Mouse (Mus musculus) heart, embryonic 12.5 days (tissue): ENCODE data around the gene Naglu. TPM values are rescaled to one million over a fixed set of nuclear protein-coding genes. Genes with fewer than 3 reads are reported as not detected.
"Not testable (repeated sequence)": the region's sequence is repeated elsewhere in the genome, so short reads cannot be mapped to it uniquely, and the experiment has no call there.

Experiments
- ATAC-seq: fragments of 200-750 bp; cut with Nextera tagmentation; 2 replicates; pipeline ENCODE4 v1.8.0; 2017; ENCODE audit warnings: moderate TSS enrichment, moderate library complexity; ENCODE audit not compliant: insufficient number of reproducible peaks, low FRiP score
- H3K27ac ChIP-seq: fragments of 300-500 bp; sonication (generic); 2 replicates; pipeline ENCODE4 v1.5.1; 2016; ENCODE audit warnings: mild to moderate bottlenecking, moderate library complexity; ENCODE audit not compliant: poor library complexity, severe bottlenecking
- H3K27me3 ChIP-seq: fragments of 300-500 bp; sonication (generic); replicated peaks from 2 replicates; pipeline ENCODE4 v1.6.1; 2016; ENCODE audit warnings: mild to moderate bottlenecking, moderate library complexity
- H3K36me3 ChIP-seq: fragments of 300-500 bp; sonication (generic); 2 replicates; pipeline ENCODE4 v1.6.1; 2016; ENCODE audit warnings: mild to moderate bottlenecking, moderate library complexity
- H3K4me1 ChIP-seq: fragments of 300-500 bp; sonication (generic); replicated peaks from 2 replicates; pipeline ENCODE4 v1.6.1; 2016; ENCODE audit warnings: mild to moderate bottlenecking
- H3K4me2 ChIP-seq: fragments of 300-500 bp; sonication (generic); 2 replicates; pipeline ENCODE4 v1.6.1; 2016; ENCODE audit warnings: mild to moderate bottlenecking, moderate library complexity
- H3K4me3 ChIP-seq: fragments of 300-500 bp; sonication (generic); 2 replicates; pipeline ENCODE4 v1.5.1; 2016; ENCODE audit warnings: mild to moderate bottlenecking
- H3K9ac ChIP-seq: fragments of 300-500 bp; sonication (generic); 2 replicates; pipeline ENCODE4 v1.6.1; 2016; ENCODE audit warnings: mild to moderate bottlenecking, moderate library complexity
- H3K9me3 ChIP-seq: fragments of 300-500 bp; sonication (generic); replicated peaks from 2 replicates; pipeline ENCODE4 v1.6.1; 2016; ENCODE audit warnings: mild to moderate bottlenecking, moderate library complexity
- WGBS: fragments of 180-500 bp; shearing (Covaris S2); methylation state at CpG from one replicate; pipeline ENCODE4 v1.1.7; 2016; 5-methylcytosine and 5-hydroxymethylcytosine counted together
- polyA plus RNA-seq: library from polyadenylated mRNA; unstranded; fragments of >200 nt; fragmentation: Nextera tagmentation; extraction: Ambion mirVana; gene quantifications from 2 replicates; pipeline ENCODE4 v1.2.1, GENCODE M21; 2016

Gene Naglu
- polyA plus RNA-seq, 1 experiment from 2014 or later, result 18.1 TPM

DNA sequence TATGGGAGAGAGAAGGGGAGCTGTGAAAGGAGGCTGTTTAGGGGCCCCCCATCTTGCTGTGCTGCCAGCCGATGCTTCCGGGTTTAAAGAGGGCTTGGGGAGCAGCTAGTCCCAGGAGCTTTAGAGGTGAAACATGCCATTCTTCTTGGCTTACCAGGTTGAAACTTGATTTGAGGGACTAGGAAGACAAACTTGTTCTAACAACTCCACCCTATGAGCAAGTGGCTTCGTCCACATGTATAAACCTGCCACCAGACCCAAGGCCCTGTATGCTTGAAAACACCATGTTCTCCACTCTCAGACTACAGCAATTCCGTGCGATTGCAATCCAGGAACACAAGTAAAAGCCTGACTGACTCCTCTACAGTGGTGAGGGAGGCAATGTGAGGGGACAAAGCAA, 33.2 kb downstream of the Naglu start:
- H3K27ac ChIP-seq, result no peak overlapping the region
- no peaks in the 10 kb centered on the region for H3K9me3 ChIP-seq
- no peaks in the 10 kb centered on the region for H3K27me3 ChIP-seq
- 88% methylated on average over 5 of the region's 5 CpGs for WGBS
- H3K9ac ChIP-seq, result no peak overlapping the region
- no peak overlapping the region for H3K4me3 ChIP-seq
- H3K4me2 ChIP-seq, result no peak overlapping the region
- no peak for ATAC-seq
- 0 out of 2 replicates have a peak, but pooled peaks cover 3% of the 10 kb centered on the region for H3K4me1 ChIP-seq
- peaks cover 71% of the 10 kb centered on the region for H3K36me3 ChIP-seq

DNA sequence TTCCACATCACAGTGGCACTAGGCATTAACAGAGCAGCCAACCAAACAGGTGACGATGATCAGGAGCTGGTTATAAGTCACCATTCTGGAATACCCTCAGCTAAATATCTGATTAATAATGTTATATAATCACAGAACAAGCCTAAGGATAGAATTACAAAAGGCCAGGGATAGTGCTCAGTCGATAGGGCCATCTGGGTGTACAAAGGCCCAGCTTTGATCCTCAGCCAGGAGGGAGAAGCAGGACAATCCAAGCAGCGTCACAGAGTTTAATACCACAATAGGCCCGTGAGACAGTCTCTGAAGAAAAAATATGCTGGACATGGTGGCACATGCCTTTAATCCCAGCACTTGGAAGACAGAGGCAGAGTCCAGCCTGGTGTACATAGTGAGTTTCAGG, 39.5 kb downstream of the Naglu start:
- no peak overlapping the region for H3K9ac ChIP-seq
- H3K9me3 ChIP-seq, result no peaks in the 10 kb centered on the region
- H3K36me3 ChIP-seq, result peaks cover 16% of the 10 kb centered on the region
- H3K4me1 ChIP-seq, result no peaks in the 10 kb centered on the region; the same call in 1 of the 2 replicates
- H3K27me3 ChIP-seq, result no peaks in the 10 kb centered on the region
- WGBS, result 87% methylated on average over 4 of the region's 4 CpGs
- ATAC-seq, result no peak
- no peak overlapping the region for H3K27ac ChIP-seq
- no peak overlapping the region for H3K4me2 ChIP-seq
- no peak overlapping the region for H3K4me3 ChIP-seq

DNA sequence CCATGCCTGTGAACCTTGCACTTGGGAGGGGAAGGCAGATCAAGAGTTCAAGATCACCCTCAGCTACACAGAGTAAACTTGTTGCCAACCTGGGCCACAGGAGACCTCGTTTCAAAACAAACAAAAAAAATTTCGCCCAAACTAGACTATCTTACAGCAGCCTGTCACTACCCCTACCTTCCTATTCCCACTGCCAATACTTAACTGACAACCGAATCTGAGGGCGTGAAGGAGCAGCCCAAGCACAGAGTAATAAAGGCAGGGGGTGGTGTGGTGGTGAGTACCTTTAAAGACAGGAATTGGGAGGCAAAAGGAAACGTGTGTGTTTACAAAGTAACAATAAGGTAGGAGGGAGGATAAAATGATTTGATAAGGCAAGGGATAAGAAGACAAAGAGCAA, 40.9 kb downstream of the Naglu start:
- ATAC-seq, result no peak
- H3K27ac ChIP-seq, result no peak overlapping the region
- no peak overlapping the region for H3K9ac ChIP-seq

DNA sequence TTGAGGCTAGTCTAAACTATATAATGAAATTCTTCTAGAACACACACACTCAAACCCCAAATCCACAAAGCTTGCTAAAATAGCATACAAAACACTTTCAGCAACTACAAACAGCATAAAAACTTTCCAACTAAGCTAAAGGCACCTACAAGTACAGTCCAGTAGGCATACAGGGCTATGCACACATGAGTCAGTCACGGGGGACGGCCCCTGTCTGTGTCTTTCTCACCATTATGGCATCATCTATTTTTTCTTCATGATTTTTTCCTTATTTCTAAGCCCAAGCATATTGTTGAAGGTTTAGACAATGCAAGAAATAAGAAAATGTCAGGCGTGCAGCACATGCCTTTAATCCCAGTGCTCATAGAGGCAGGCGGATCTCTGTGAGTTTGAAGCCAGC, 41.4 kb downstream of the Naglu start:
- 90% methylated on average over 4 of the region's 4 CpGs for WGBS
- Histone ChIP-seq H3K27me3 (no peaks in the 10 kb centered on the region), H3K9me3 (no peaks in the 10 kb centered on the region), H3K27ac (no peak overlapping the region), H3K4me2 (no peak overlapping the region), H3K9ac (no peak overlapping the region), H3K4me3 (no peak overlapping the region), H3K4me1 (peaks cover 7% of the 10 kb centered on the region), H3K36me3 (peaks cover 4% of the 10 kb centered on the region)
- ATAC-seq, result no peak

More for the DNA sequence above, 40.9 kb downstream of the Naglu start:
- Histone ChIP-seq H3K27me3 (no peaks in the 10 kb centered on the region), H3K4me3 (no peak overlapping the region), H3K9me3 (no peaks in the 10 kb centered on the region), H3K36me3 (peaks cover 9% of the 10 kb centered on the region), H3K4me1 (peaks cover 3% of the 10 kb centered on the region), H3K4me2 (no peak overlapping the region)
- WGBS, result 53% methylated on average over 5 of the region's 5 CpGs

DNA sequence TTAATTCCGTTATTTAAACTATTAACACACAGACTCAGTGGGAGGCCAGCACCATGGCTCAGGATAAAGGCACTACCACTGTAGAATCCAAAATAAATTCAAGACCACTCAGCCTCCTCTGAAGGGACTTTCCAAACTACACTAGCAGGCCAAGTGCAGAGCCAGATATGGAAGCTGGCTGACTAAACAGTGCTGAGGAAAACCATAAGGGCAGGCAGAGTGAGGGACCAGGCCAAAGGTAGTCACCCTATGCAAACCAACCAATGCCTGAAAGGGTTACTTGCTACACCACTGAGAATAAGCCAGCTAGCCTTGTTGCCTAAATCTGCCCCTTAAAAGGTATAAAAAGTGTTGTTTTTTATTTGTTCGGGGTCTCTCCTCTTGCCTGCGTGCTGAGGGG, 42.4 kb downstream of the Naglu start:
- no peak for ATAC-seq
- 90% methylated on average over 3 of the region's 3 CpGs for WGBS

DNA sequence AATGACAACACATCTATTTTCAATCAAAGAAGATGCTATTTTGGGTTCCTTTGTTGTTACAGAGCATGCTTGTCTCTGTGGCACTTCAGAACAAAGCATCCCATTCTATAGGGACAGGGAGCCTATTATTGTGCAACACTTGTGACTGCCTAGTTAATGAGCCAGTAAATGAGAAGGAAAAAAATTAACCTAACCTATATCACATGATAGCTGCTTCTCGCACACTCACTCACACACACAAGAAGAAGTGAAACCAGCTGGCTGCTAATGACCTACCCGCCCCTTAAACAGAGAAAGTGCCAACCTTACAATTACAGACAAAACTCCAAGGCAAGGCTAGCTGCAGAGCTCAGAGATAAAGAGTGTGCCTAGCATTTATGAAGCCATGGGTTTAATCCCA, 45.8 kb downstream of the Naglu start:
- 87% methylated on average over 2 of the region's 2 CpGs for WGBS
- H3K36me3 ChIP-seq, result peaks cover 3% of the 10 kb centered on the region
- no peak overlapping the region for H3K4me3 ChIP-seq
- no peak overlapping the region for H3K27ac ChIP-seq
- H3K9me3 ChIP-seq, result no peaks in the 10 kb centered on the region
- H3K9ac ChIP-seq, result no peak overlapping the region
- H3K27me3 ChIP-seq, result no peaks in the 10 kb centered on the region
- ATAC-seq, result no peak
- no peak overlapping the region for H3K4me2 ChIP-seq
- H3K4me1 ChIP-seq, result peaks cover 20% of the 10 kb centered on the region

More for the DNA sequence above, 42.4 kb downstream of the Naglu start:
- H3K4me2 ChIP-seq, result no peak overlapping the region
- no peak overlapping the region for H3K4me3 ChIP-seq
- no peak overlapping the region for H3K27ac ChIP-seq
- peaks cover 3% of the 10 kb centered on the region for H3K36me3 ChIP-seq
- no peaks in the 10 kb centered on the region for H3K27me3 ChIP-seq
- no peak overlapping the region for H3K9ac ChIP-seq
- no peaks in the 10 kb centered on the region for H3K9me3 ChIP-seq
- peaks cover 7% of the 10 kb centered on the region for H3K4me1 ChIP-seq

DNA sequence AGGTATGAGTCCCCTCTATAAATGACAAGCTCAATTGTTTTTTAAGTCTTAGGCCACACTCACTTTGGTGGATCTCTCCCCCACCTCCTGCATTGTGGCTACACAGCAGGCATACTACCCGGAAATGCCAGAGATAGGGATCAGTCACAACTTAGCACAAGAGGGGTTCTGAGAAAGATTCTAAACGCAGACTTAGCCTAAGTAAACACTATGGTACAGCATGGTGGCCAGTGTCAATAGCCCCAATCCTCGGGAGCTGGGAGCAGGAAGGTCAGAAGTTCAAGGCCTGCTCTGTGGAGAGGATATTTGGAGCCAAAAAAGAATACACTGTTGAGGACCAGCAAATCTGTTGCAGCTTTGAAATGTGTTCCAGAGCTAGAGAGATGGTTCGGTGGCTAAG, 48.3 kb downstream of the Naglu start:
- H3K36me3 ChIP-seq, result peaks cover 16% of the 10 kb centered on the region
- H3K4me2 ChIP-seq, result peak overlapping the region; percentile 74
- ATAC-seq, result no peak
- no peak overlapping the region for H3K27ac ChIP-seq
- no peaks in the 10 kb centered on the region for H3K9me3 ChIP-seq
- peaks cover 30% of the 10 kb centered on the region for H3K4me1 ChIP-seq
- no peaks in the 10 kb centered on the region for H3K27me3 ChIP-seq
- H3K9ac ChIP-seq, result peak overlapping the region; percentile 98
- H3K4me3 ChIP-seq, result peak overlapping the region; percentile 86
- 26% methylated on average over 4 of the region's 4 CpGs for WGBS

DNA sequence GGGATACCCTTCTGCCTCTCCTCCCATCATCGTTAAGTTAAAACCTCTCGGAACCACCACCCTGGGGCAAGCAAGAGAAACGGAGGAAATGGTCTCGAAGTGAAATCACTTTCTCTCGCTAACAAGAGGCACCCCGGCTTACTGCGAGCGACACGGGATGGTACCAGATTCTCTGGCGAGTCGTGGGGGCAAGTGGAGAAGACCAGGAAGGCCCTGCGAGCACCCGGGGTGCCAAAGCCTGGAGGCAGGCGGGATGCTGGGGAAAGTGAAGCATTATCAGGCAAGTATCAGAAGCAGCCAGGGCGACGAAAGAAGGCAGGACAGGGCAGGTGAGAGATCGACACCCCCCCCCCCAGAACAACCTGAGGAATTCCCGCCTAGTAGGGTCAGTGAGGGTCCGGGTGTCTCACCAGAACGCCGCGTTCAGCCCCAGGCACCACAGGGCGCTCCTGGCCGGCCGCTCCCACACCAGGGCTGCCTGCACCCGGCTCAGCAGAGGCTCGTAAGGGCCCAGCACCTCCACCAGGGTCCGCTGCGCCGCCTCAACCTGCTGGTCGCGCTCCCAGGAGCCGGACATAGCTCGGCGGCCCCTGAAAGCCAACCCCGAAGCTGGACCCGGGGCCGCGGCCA, 49.4 kb downstream of the Naglu start:
- ATAC-seq, result peak; percentile 82
- under 1% methylated on average over 39 of the region's 39 CpGs for WGBS
- H3K4me1 ChIP-seq, result peaks cover 30% of the 10 kb centered on the region

DNA sequence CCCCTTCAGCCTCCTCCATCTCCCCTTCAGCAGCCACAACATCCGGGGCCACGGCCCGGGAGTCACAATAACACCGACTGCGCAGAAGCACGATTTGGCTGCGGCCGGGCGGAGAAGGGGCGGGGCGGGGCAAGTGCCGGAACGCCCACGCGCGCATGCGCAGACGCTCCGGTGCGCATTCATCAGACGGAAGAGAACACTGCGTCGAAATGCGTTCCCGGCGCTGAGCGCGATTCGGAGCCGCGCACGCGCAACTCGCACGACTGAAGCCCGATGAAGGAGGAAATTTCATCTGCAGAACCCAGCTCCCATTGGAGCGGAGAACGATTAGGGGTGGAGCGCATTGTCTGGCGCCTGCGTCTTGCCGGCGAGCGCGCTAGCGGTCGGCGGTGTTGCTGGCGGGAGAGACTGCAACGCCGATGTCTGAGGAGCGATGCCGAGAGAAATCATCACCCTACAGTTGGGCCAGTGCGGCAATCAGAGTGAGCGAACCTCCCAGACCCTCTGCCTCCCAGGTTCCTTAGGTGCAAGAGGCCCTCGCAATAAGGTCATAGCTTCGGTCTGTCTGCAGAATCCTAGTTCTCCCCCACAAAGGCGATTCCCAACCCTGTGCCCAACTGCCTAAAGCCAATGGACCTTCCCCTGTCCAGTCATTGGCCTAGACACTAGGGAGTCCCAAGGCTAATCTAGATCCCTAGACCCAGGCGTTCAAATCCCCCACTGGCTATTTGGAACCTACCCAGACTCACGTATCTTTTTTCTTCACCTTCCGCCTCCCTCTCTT, 50.1 kb downstream of the Naglu start, which contains the start of the genes Retreg3 and Tubg1:
Retreg3 (minus strand) TSS at position 133 of the 784 bp plus-strand sequence.
Tubg1 (plus strand) TSS at position 178 of the 784 bp plus-strand sequence.
- peaks cover 31% of the 10 kb centered on the region for H3K36me3 ChIP-seq
- H3K9me3 ChIP-seq, result no peaks in the 10 kb centered on the region
- under 1% methylated on average over 61 of the region's 61 CpGs for WGBS
- H3K4me1 ChIP-seq, result peaks cover 30% of the 10 kb centered on the region
- H3K27ac ChIP-seq, result peak within 1 kb of the TSS; percentile 88
- peak within 1 kb of the TSS; percentile 98 for H3K9ac ChIP-seq
- H3K4me3 ChIP-seq, result peak within 1 kb of the TSS; percentile 86
- no peaks in the 10 kb centered on the region for H3K27me3 ChIP-seq
- ATAC-seq, result peak; percentile 96
- H3K4me2 ChIP-seq, result peak within 1 kb of the TSS; percentile 74

More for the DNA sequence above, 49.4 kb downstream of the Naglu start:
- Histone ChIP-seq H3K4me3 (peak overlapping the region; percentile 86), H3K9ac (peak overlapping the region; percentile 98), H3K27ac (peak overlapping the region; percentile 88), H3K36me3 (peaks cover 25% of the 10 kb centered on the region), H3K4me2 (peak overlapping the region; percentile 74), H3K9me3 (no peaks in the 10 kb centered on the region), H3K27me3 (no peaks in the 10 kb centered on the region)

DNA sequence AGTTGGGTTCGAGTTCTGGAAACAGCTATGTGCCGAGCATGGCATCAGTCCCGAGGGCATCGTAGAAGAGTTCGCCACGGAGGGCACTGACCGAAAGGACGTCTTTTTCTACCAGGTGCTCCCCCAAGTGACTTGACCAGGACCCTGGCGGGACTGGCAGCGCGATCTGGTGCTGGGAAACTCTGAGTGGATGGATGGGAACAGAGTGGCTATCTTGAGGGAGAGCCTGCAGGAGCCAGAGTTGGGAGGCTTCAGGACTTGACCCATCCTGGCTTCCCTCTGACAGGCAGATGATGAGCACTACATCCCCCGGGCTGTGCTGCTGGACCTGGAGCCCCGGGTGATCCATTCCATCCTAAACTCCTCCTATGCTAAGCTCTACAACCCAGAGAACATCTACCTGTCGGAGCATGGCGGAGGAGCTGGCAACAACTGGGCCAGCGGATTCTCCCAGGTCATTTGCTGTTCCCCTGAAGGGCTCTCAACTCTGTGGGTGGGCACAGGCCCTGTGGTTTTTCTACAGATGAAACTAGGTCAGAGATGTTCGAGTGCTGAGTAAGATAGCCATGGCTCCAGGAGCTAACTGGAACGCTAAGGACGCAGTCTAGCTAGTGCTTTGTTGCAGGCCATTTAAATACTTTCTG, 50.9 kb downstream of the Naglu start:
- Histone ChIP-seq H3K4me1 (peaks cover 27% of the 10 kb centered on the region), H3K9ac (peak overlapping the region; percentile 82), H3K27ac (peak overlapping the region; percentile 81; the same call in 1 of the 2 replicates), H3K27me3 (no peaks in the 10 kb centered on the region), H3K4me2 (peak overlapping the region; percentile 74), H3K4me3 (peak overlapping the region; percentile 86), H3K9me3 (no peaks in the 10 kb centered on the region), H3K36me3 (peaks cover 38% of the 10 kb centered on the region)
- WGBS, result 20% methylated on average over 19 of the region's 19 CpGs
- ATAC-seq, result no peak

DNA sequence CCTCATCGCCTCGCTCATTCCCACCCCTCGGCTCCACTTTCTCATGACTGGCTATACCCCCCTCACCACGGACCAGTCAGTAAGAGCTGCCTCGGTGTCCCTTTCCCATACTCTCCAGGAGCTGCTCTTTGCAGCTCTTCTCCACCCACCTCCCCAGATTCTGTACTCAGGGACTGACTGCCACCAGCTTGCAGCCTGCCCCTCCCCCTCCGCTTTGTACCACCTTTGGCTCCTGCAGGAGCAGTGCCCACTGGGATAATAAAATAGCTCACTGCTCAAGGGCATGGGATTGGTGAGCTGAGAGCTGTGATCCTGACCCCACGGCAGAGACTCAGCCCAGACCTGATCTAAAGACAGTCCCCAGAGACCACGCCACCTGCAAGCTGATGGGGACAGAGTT, 54.7 kb downstream of the Naglu start:
- H3K9me3 ChIP-seq, H3K4me3 ChIP-seq, ATAC-seq, H3K27me3 ChIP-seq, H3K27ac ChIP-seq, H3K9ac ChIP-seq, H3K4me2 ChIP-seq, H3K4me1 ChIP-seq: not testable (repeated sequence)
- H3K36me3 ChIP-seq, result peaks cover 56% of the 10 kb centered on the region
- 89% methylated on average over 8 of the region's 8 CpGs for WGBS
